9 mouse cellular contexts compared by ENCODE assay signal in genomic region chr11:81115666-81116065, GRCm38 (mm10).
DNase-seq lines count a peak whose midpoint lies in the region; ATAC-seq lines count a peak whose summit lies in the region.
"Had no signal": no experiment of that assay in that cellular context is flagged by ENCODE, and none has a peak within 500 bp of the region (broad histone marks: within the 10 kb centered on the region; RNA-seq: fewer than 3 reads in every experiment).

No protein-coding gene starts in this region.

- H3K4me2 ChIP-seq in heart, embryonic 11.5 days = no peak overlapping the region
- H3K4me2 ChIP-seq: neural tube, embryonic 12.5 days had no signal

- no peak overlapping the region for H3K4me3 ChIP-seq in heart, embryonic 11.5 days (ENCODE audit: low read depth, low read length)
- H3K4me3 ChIP-seq: neural tube, embryonic 12.5 days had no signal

- H3K27ac ChIP-seq in heart, embryonic 11.5 days (ENCODE audit: low read depth, low read length) = no peak overlapping the region
- H3K27ac ChIP-seq: neural tube, embryonic 12.5 days had no signal

- no peak for ATAC-seq in heart, embryonic 11.5 days (replicated peaks; ENCODE audit: insufficient number of reproducible peaks, low FRiP score, low TSS enrichment)
- no peak for ATAC-seq in frontal cortex, adult (ENCODE audit: low TSS enrichment)

- no peaks in the 10 kb centered on the region for H3K9me3 ChIP-seq in heart, embryonic 11.5 days (replicated peaks; ENCODE audit: control insufficient read depth, low read length)
- H3K9me3 ChIP-seq: neural tube, embryonic 12.5 days had no signal

- H3K27me3 ChIP-seq in heart, embryonic 11.5 days (ENCODE audit: control insufficient read depth, insufficient read depth, low read length) = no peaks in the 10 kb centered on the region
- H3K27me3 ChIP-seq: neural tube, embryonic 12.5 days had no signal

- no peaks in the 10 kb centered on the region for H3K4me1 ChIP-seq in heart, embryonic 11.5 days (ENCODE audit: control insufficient read depth, insufficient read depth, low read length)

- H3K9ac ChIP-seq in heart, embryonic 11.5 days (ENCODE audit: low read depth, low read length) = no peak overlapping the region
- H3K9ac ChIP-seq: neural tube, embryonic 12.5 days had no signal

- no peaks in the 10 kb centered on the region for H3K36me3 ChIP-seq in heart, embryonic 11.5 days (ENCODE audit: control insufficient read depth, insufficient read depth, low read length)
- H3K36me3 ChIP-seq: neural tube, embryonic 12.5 days had no signal

- WGBS in heart, embryonic 11.5 days (ENCODE audit: insufficient replicate concordance) = 37% methylated on average over 9 of the region's 9 CpGs

- peak; percentile 9 to 55 for DNase-seq in heart, adult 18-20 months
- peak; percentile 36 for DNase-seq in A20 (ENCODE audit: low read depth, low spot score)
- peak; percentile 29 to 43 for DNase-seq in adrenal gland, postnatal 4 days (ENCODE audit: low spot score in 2 of 2)
- DNase-seq in kidney, postnatal 25 days = peak; percentile 58 to 84
- peak; percentile 8 for DNase-seq in retina, postnatal 7 days (ENCODE audit: low read depth, low spot score)
- no peak for DNase-seq in layer of hippocampus, adult 11-12 months (ENCODE audit: low spot score)
